Mouse (Mus musculus): Measurements from ENCODE around the gene Bcap31.
A peak's percentile ranks its signal among the peaks of the same experiment; 100 is the strongest.

Bcap31 gene

GRCm38 (mm10) chrX:73675231-73675630, 40.7 kb downstream of the Bcap31 start:
- no peak for DNase-seq

GRCm38 (mm10) chrX:73673968-73674661, 41.9 kb downstream of the Bcap31 start:
- peak; percentile 79 for DNase-seq

- no peak for DNase-seq
These were observed 42.4 kb downstream of the Bcap31 start for GRCm38 (mm10) chrX:73673619-73673967.

GRCm38 (mm10) chrX:73672879-73673618, 42.9 kb downstream of the Bcap31 start, which contains the start of gene Slc6a8:
TSS of gene Slc6a8 (plus strand) at chrX:73673150.
- DNase-seq = peak; percentile 66

GRCm38 (mm10) chrX:73672031-73672431, 43.9 kb downstream of the Bcap31 start:
- DNase-seq = peak; percentile 62

- no peak for DNase-seq
These were observed 52.8 kb downstream of the Bcap31 start for GRCm38 (mm10) chrX:73663143-73663542.

- DNase-seq = no peak
These were observed 55.7 kb downstream of the Bcap31 start for GRCm38 (mm10) chrX:73660284-73660665.

- DNase-seq = no peak
These were observed 56.2 kb downstream of the Bcap31 start, which contains the start of gene Pnck for GRCm38 (mm10) chrX:73659575-73660283. TSS of gene Pnck (minus strand) at chrX:73660117.

- no peak for DNase-seq
These were observed 56.9 kb downstream of the Bcap31 start for GRCm38 (mm10) chrX:73658936-73659574.

- no peak for DNase-seq
These were observed 57.6 kb downstream of the Bcap31 start for GRCm38 (mm10) chrX:73658391-73658790.

DNA sequence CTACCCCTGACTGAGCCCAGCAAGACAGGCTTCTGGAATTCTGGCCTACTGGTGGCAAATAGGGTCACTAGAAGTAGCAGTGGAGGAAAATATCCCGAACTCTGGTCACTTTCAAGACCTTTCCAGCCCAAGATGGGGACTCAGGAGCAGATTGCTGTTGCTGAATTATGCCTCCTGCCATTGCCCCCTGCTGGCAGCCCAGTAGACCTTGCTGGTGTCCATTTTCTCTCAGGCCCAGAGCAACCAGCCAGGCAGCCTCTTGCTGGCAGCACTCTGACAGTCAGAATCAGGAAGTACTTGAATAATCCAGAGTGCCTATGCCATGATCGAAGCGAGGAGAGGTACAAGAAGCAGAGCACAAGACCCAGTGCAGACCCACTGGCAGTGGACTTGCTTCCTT, 60.4 kb downstream of the Bcap31 start:
- DNase-seq = no peak

DNA sequence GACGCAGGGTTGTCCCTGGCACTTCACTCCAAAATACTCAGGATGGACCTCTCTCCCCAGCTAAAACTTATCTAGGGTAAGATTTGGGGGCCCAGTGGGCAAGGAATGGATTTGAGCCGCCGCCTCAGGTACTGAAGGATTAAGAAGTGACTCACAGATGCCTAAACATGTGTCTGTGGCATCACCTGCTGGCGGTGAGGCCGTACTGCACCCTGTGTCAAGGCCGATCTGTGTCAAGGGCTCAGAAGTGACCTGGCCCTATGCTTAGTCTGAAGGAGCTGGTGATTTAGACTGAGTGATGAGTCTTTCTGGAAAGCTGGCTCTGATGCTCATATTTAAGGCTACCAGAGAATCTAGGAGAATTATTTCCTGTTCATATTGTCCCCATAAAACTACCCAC, 61.8 kb downstream of the Bcap31 start:
- peak; percentile 56 for DNase-seq

DNA sequence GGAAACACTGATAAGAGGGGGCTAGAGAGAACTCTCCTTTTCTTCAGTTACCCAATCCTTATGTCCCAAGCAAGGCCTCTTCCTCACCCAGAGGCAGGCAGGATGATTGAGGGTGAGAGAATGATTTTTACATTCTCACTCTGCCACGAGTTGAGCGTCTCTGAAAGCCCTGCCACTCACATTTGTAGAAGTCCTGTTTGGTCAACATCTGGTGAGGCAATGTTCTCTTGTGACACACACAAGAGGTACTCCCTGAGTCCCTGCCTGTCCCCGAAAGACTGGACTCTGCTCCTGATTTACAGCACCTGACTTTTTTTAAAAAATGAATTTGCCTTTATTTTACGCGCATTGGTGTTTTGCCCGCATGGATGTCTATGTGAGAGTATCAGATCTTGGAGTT, 62.6 kb downstream of the Bcap31 start:
- no peak for DNase-seq

DNA sequence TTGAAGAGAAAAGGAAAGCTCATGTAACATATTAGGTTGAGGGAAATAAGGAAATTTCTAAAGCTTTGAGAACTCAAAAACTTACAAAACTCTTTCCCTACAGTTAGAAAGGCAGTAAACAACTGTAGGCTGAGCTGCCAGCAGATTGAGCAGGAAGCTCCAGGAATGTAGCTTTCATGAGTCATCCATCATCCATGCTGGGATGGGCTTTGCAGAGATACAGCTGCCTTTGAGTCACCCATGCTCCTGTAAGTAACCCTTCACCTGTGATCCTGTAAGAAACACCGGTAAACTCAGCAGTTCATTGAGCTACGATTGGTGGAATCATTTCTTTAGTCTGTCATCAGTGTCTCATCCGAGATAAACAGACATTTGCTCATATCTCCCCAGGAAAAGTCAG, 65.1 kb downstream of the Bcap31 start:
- no peak for DNase-seq

- DNase-seq = no peak
These were observed 70.9 kb downstream of the Bcap31 start for GRCm38 (mm10) chrX:73645121-73645520.

- DNase-seq = no peak
These were observed 76.0 kb downstream of the Bcap31 start for GRCm38 (mm10) chrX:73639901-73640469.

DNA sequence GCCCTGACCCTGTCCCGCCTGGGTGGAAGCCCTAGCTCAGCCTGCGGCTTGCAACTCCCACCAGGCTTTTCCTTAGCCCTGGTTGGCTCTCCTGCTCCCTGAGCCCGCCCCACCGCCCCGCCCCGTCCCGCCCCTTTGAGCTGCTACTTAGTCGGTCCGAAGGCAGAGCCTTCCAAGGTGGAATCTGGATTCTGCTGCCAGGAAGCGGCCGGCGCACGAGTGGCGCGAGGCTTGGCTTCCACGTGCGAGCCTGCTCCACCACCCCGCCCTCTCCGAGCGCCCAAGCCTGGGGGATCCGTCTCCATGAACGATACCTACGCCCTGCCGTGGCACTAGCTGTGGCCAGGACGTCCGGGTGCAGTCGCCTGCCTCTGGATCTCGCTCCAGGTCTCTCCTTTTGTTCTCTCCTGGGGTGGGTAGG, 76.7 kb downstream of the Bcap31 start, which contains the start of gene Dusp9:
Dusp9 (plus strand) TSS at position 165 of the 421 bp plus-strand sequence.
- DNase-seq = peak; percentile 50

DNA sequence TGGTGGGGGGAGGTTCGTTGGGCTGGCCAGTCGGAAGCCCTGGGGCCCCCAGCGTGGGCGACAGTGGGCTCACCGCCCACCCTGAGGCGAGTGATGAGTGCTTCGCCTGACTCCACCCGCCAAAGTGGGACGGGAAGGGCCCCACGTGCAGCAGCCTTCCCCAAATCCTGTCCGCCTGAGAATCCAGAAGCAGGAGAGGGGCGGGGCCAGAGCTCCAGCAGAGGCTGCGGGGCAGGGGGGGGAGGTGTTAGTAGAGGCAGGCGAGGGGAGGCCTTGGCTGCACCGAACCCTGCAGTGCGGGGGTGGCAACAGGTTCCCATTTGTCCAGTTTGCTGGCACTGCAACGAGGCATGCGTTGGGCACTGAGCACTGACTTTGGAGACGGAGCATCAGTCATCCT, 78.6 kb downstream of the Bcap31 start:
- DNase-seq = no peak

Measured in kidney, adult 11 months (tissue).